Mouse (Mus musculus) stomach, embryonic 16.5 days (tissue): ENCODE data around the gene Scd2. TPM values are rescaled to one million over a fixed set of nuclear protein-coding genes. Genes with fewer than 3 reads are reported as not detected.
"Not testable (repeated sequence)": the region's sequence is repeated elsewhere in the genome, so short reads cannot be mapped to it uniquely, and the experiment has no call there.

Source experiments
- ATAC-seq: fragments of 200-750 bp; cut with Nextera tagmentation; 2 replicates; pipeline ENCODE4 v1.8.0; 2017; ENCODE audit warnings: moderate number of reproducible peaks, moderate TSS enrichment; ENCODE audit not compliant: insufficient read depth, low FRiP score
- H3K27ac ChIP-seq: fragments of 300-500 bp; sonication (generic); 2 replicates; pipeline ENCODE4 v1.5.1; 2014; ENCODE audit warnings: low read length
- H3K27me3 ChIP-seq: fragments of 300-500 bp; sonication (generic); 2 replicates; pipeline ENCODE4 v1.6.1; 2014; ENCODE audit warnings: low read length, control low read depth, mixed read lengths; ENCODE audit not compliant: control insufficient read depth, insufficient read depth
- H3K36me3 ChIP-seq: fragments of 300-500 bp; sonication (generic); 2 replicates; pipeline ENCODE4 v1.6.1; 2014; ENCODE audit warnings: low read length; ENCODE audit not compliant: control insufficient read depth, insufficient read depth
- H3K4me1 ChIP-seq: fragments of 300-500 bp; sonication (generic); 2 replicates; pipeline ENCODE4 v1.6.1; 2014; ENCODE audit warnings: low read length, control low read depth, mixed read lengths; ENCODE audit not compliant: control insufficient read depth, insufficient read depth
- H3K4me2 ChIP-seq: fragments of 300-500 bp; sonication (generic); 2 replicates; pipeline ENCODE4 v1.6.1; 2014; ENCODE audit warnings: low read depth, low read length, mixed read lengths
- H3K4me3 ChIP-seq: fragments of 300-500 bp; sonication (generic); replicated peaks from 2 replicates; pipeline ENCODE4 v1.5.1; 2014; ENCODE audit warnings: mild to moderate bottlenecking, low read length
- H3K9ac ChIP-seq: fragments of 300-500 bp; sonication (generic); 2 replicates; pipeline ENCODE4 v1.6.1; 2014; ENCODE audit warnings: low read length
- H3K9me3 ChIP-seq: fragments of 300-500 bp; sonication (generic); replicated peaks from 2 replicates; pipeline ENCODE4 v1.6.1; 2016; ENCODE audit warnings: low read length, control low read depth; ENCODE audit not compliant: control insufficient read depth
- WGBS: fragments of 180-500 bp; shearing (Covaris S2); extraction: QIAGEN DNeasy Blood & Tissue Kit; methylation state at CpG from one replicate; pipeline ENCODE4 v1.1.7; 2014; 5-methylcytosine and 5-hydroxymethylcytosine counted together
- polyA plus RNA-seq: library from polyadenylated mRNA; unstranded; fragments of >200 nt; fragmentation: Nextera tagmentation; extraction: Ambion mirVana; gene quantifications from 2 replicates; pipeline ENCODE4 v1.2.1, GENCODE M21; 2015

The Scd2 gene
- polyA plus RNA-seq, result 329 and 336 TPM in 2 replicates

DNA sequence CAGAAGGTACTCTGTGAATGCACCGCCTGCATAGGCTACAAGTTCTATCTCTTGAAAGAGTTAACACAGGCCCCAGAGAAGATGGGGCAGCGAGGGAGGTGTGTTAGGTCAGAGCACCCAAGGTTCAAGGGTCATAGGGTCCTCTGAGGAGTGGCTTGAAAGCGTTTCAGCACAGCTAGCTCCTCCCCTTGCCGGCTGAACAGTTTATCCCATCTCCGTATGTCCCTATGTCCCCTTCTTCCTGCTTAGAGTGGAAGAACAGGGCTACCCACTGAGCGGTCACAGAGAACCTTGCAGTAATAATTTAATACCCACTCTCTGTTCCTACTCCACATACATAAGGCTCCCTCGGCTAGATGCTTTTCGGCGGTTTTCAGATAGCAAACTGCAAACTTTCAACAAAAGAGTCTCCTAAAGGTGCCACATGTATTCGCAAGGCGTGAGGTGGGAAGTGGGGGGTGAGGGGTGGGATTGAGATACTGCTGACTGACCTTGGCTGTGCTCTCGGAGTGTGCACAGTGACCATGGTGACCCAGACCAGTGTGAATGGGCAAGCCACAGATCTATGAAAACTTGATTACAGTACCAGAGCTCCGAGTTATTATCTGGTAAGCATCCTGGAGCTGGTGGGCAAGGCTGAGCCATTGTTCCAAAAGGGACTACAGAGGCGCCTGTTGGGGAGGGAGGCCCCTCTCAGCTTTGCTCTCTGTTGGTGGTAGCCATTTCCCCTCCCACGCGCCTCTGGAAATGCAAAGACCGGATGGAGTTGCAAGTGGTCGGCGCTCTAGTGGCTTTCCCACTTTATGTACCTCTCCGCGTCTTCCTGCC lies at the start of gene Scd2:
Gene Scd2, plus strand, starts transcription at position 734 of the 828 bp plus-strand sequence.
- no peak; the same call in 1 of the 2 replicates for ATAC-seq
- peaks cover 6% of the 10 kb centered on the region; the same call in 1 of the 2 replicates for H3K36me3 ChIP-seq
- H3K4me3 ChIP-seq, result peak within 1 kb of the TSS; percentile 93
- H3K9me3 ChIP-seq, result no peaks in the 10 kb centered on the region
- peaks cover 29% of the 10 kb centered on the region for H3K4me1 ChIP-seq
- WGBS, result 4% methylated on average over 21 of the region's 21 CpGs
- H3K27ac ChIP-seq, result peak within 1 kb of the TSS; percentile 99
- H3K9ac ChIP-seq, result peak within 1 kb of the TSS; percentile 98
- peak within 1 kb of the TSS; percentile 97 for H3K4me2 ChIP-seq
- no peaks in the 10 kb centered on the region for H3K27me3 ChIP-seq

DNA sequence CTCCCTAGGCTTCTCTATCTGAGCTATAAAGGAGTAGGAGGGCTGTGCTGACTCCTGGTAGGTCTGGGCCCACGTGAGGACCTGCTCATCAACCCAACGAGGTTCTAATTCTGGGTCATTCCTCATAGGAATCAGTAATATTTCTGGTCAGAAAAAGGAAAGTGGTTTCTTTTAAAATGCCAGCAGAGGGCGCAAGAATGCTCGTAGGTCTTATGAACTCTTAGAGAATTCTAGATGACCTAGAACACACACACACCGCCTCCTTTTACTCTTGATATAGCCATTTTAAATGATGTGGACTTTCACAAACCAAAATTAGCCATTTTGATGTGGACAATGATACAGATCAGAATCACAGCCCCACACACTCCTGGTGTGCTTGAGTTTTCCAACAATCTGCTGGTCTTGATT lies 47.7 kb upstream of the Scd2 start:
- H3K4me3 ChIP-seq, result no peak overlapping the region
- no peak overlapping the region for H3K27ac ChIP-seq
- ATAC-seq, result no peak
- 0 out of 2 replicates have a peak overlapping the region, but pooled peaks have one; percentile 27 for H3K9ac ChIP-seq
- H3K4me2 ChIP-seq, result peak overlapping the region; percentile 70; the same call in 1 of the 2 replicates
- H3K4me1 ChIP-seq, result peaks cover 27% of the 10 kb centered on the region
- H3K36me3 ChIP-seq, result no peaks in the 10 kb centered on the region
- H3K9me3 ChIP-seq, result no peaks in the 10 kb centered on the region
- WGBS, result 3% methylated on average over 5 of the region's 5 CpGs
- H3K27me3 ChIP-seq, result no peaks in the 10 kb centered on the region

DNA sequence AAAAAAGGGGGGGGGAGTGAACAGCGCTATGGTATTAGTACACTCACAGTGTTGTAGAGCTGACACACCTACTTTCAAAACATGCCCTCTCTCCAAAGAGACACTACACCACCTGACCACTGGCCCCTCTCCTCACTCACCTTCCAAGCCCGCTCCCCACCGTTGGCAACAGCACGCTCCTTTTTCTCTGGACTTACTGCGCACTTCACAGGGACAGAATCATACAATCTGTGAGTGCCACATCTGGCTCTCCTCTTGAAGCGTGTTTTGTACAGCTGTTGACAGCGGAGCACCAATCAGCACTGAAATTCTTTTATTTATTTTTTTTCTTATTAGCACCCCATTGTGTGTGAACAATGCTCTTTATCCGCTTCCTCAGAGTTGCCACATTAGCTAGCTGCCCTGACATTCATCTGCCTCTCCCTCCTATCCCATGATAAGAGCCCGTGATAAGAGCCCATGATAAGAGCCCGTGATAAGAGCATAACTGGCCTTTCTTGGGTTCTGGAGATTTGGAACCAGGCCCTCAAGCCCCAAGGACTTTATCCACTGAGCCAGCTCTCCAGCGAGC lies 47.0 kb upstream of the Scd2 start:
- Histone ChIP-seq H3K4me2 (peak overlapping the region; percentile 70), H3K4me1 (peaks cover 27% of the 10 kb centered on the region), H3K4me3 (no peak overlapping the region), H3K9ac (peak overlapping the region; percentile 27; the same call in 1 of the 2 replicates), H3K36me3 (no peaks in the 10 kb centered on the region), H3K9me3 (no peaks in the 10 kb centered on the region), H3K27ac (no peak overlapping the region), H3K27me3 (no peaks in the 10 kb centered on the region)
- WGBS, result 46% methylated on average over 11 of the region's 11 CpGs
- no peak for ATAC-seq

DNA sequence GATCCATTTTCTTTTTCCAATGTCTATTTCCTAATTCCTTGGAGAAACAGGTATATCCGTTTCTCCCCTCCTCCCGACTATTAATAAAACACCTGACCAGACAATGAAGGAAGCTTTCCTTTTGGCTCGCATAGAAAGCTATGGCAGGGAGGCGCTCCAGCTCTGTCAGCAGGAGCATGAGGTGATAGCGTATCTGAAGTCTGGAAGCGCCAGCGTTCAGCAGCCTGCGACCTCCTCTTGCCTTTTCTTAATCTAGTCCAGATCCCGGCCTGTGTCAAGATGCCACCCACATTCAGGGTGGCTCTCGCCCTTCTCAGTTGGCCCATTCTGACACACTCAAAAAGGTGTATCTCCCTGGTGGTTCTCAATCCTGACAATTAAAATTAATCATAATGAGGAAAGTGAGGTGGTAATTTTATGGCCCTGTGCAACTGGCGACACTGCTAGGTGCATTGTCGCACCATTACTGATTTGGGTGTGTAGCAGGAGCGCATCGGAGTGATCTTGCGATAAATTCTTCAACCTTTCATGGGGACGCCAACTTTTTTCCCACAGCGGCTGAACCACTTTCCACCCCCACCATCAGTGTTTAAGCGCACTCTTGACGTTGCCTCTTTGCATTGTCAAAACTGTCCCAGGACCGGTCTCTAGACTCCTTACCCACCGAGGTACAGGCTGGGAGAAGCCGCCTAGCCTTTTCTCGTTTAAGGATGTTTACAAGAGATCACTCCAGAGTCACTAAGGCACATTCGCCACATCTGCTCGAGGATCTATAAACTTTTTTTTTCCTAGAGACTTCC lies 46.0 kb upstream of the Scd2 start:
- Histone ChIP-seq H3K9ac (peak overlapping the region; percentile 70), H3K4me2 (peak overlapping the region; percentile 70), H3K9me3 (no peaks in the 10 kb centered on the region), H3K4me3 (peak overlapping the region; percentile 49), H3K27me3 (no peaks in the 10 kb centered on the region), H3K27ac (peak overlapping the region; percentile 93), H3K4me1 (peaks cover 27% of the 10 kb centered on the region), H3K36me3 (no peaks in the 10 kb centered on the region)
- 4% methylated on average over 25 of the region's 25 CpGs for WGBS
- ATAC-seq, result peak; percentile 10; the same call in 1 of the 2 replicates

DNA sequence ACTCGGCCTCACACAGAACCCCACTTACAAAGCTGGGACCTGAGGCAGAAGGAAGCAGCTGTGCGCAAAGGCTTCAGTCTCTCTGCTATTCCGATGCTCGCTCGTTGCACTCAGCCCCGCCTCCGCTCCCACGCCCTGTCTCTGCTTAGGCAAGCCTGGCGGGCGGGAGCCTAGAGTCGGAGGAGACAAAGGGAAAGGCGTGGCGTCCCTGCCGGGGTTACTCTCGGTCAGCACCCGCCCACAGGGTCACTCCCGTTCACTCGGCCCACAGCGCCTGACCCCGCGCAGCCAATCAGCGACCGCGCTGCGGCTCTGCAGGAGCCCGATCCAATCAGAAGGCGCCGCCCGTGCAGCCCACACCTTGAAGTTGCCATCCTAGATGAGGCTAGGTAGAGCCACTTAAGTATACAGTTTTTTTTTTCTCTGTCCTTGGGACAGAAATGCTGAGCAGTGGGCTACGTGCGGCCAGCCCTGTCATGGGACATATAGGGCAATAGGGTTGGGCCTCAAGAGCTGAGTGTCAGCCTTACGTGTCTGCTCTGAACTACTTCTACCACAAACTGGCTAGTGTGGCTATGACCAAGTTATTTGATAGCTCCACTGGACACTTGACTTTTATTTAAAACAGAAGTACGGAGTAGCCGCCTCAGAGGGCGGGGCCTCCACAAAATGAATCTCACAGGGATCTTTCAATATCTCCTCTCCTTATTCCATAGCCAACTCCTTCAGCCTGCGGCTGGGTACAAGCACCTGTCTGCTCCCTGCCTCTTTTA lies 45.2 kb upstream of the Scd2 start:
- H3K4me1 ChIP-seq, result peaks cover 27% of the 10 kb centered on the region
- 2% methylated on average over 36 of the region's 36 CpGs for WGBS
- H3K27me3 ChIP-seq, result no peaks in the 10 kb centered on the region
- ATAC-seq, result peak; percentile 98
- H3K4me3 ChIP-seq, result peak overlapping the region; percentile 49
- peak overlapping the region; percentile 70 for H3K9ac ChIP-seq
- no peaks in the 10 kb centered on the region for H3K36me3 ChIP-seq
- H3K27ac ChIP-seq, result peak overlapping the region; percentile 93
- H3K9me3 ChIP-seq, result no peaks in the 10 kb centered on the region
- H3K4me2 ChIP-seq, result peak overlapping the region; percentile 70

DNA sequence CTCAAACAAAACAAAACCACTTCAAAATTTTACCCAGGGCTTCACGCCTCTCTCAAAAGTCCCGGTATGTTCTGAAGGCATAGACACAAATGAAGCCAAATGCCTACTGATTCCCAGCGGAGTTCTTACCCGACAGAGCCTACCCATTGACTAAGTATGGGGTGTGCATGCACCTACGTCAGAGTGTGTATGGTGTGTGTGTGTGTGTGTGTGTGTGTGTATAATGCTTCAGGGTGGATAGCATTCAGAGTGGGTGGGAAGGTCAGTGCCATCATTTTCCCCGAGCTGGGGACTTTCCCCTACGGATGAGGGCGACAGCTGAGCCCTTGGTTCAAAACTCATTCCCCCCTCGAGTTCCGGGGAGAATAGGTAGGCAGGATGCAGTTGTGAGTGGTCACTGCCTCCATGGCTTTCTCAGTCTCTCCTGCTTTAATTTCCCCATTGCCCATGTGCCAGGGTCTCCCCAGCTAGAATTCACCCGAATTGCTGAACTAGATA lies 44.6 kb upstream of the Scd2 start:
- 51% methylated on average over 11 of the region's 11 CpGs for WGBS
- Histone ChIP-seq H3K27ac (peak overlapping the region; percentile 93), H3K9ac (peak overlapping the region; percentile 51), H3K36me3 (no peaks in the 10 kb centered on the region), H3K4me3 (no peak overlapping the region; the same call in 1 of the 2 replicates), H3K4me2 (peak overlapping the region; percentile 70), H3K4me1 (peaks cover 27% of the 10 kb centered on the region), H3K9me3 (no peaks in the 10 kb centered on the region), H3K27me3 (no peaks in the 10 kb centered on the region)
- no peak for ATAC-seq

DNA sequence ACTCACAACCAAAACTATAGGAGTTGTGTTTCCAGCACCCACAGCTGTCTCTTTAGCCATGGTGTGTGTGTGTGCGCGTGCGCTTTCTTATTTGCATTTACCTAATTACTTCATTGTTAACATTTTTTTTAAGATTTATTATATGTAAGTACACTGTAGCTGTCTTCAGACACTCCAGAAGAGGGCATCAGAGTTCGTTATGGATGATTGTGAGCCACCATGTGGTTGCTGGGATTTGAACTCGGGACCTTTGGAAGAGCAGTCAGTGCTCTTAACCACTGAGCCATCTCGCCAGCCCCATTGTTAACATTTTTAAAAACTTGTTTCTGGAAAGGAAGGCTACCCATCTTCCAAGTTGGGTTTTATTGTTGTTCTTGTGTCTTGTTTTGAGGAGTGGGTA lies 42.3 kb upstream of the Scd2 start:
- H3K4me1 ChIP-seq, result peaks cover 24% of the 10 kb centered on the region
- not testable (repeated sequence) for H3K9ac ChIP-seq, H3K27me3 ChIP-seq, H3K4me3 ChIP-seq, H3K9me3 ChIP-seq, ATAC-seq, H3K36me3 ChIP-seq, H3K27ac ChIP-seq, H3K4me2 ChIP-seq
- 89% methylated on average over 6 of the region's 6 CpGs for WGBS

DNA sequence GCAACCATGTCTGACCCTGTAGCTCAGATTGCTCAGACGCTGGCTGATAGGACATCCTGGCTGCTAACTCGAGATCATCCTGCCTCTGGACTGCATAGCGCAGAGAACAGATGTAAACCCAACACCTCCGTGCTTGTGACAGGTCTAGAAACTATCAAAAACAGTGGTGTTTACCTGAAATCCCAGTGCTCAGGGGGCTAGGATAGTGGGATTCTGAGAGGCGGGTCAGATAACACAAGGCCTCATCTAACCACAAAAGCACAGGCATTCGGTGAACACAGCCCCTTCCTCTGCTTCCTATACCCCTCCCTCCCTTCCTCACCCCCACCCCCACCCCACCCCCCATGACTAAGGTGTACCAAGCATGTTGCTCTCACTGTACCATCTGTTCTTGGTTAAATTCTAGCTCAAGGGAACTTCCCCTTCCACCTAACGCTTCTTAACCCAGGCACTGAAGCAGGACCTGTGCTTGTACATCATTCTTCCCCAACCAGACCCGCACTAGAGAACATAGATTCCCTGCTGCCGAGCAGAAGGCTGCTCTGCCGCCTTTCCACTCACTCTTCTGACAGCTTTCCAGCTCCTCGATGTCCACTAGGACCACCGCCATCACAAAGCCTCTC lies 41.4 kb upstream of the Scd2 start:
- H3K4me1 ChIP-seq, result peaks cover 16% of the 10 kb centered on the region
- H3K9ac ChIP-seq, result no peak overlapping the region
- H3K27ac ChIP-seq, result no peak overlapping the region
- no peak overlapping the region for H3K4me3 ChIP-seq
- no peaks in the 10 kb centered on the region for H3K27me3 ChIP-seq
- H3K36me3 ChIP-seq, result no peaks in the 10 kb centered on the region
- no peak for ATAC-seq
- WGBS, result 66% methylated on average over 12 of the region's 12 CpGs
- no peaks in the 10 kb centered on the region for H3K9me3 ChIP-seq
- no peak overlapping the region for H3K4me2 ChIP-seq
